Mouse (Mus musculus) gastrocnemius, adult 8-10 months (tissue): ENCODE results near the gene E2f2. TPM values are rescaled to one million over a fixed set of nuclear protein-coding genes. Genes with fewer than 3 reads are reported as not detected.

Experiments
- DNase-seq, 2 experiments: peaks; one replicate each; pipeline ENCODE4 v3.0.0; 2022; ENCODE audit warnings: low spot score in 2 of 2
- total RNA-seq, 4 experiments: library from RNA; stranded (reverse); gene quantifications; 2 replicates each; pipeline ENCODE4 v1.2.4; 2022

The E2f2 gene
- 1 to 10 TPM in 3 of 4 experiments, under 1 TPM in 1; 0.85 to 1.7 (median 1.5) TPM for total RNA-seq

DNA sequence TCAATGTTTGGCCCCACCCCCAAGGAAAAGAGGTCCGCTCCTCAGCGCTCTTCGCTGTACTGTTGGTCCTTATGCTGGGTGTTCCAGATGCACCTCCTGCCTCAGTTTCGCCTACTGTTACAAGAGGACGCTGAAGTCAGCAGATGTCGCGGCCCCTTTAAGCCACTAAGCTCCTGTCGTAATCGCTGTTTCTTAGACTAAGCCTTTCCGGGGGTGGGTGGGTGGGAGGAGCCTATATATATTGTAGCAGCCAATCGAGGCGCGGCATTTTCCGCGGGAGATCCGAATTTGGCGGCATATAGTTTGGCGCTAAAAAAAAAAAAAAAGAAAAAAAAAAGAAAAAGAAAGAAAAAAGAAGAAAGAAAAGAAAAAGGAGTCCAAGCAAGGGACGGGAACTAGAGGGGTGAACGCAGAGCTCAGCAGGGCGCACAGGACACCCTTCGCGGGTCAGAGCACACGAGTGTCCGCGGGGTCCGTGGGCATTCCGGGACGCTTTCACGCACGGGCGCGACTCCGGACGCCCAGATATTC is at the start of gene E2f2:
Gene E2f2 (plus strand): TSS at position 384 of the 531 bp plus-strand sequence.
- DNase-seq, result peak in 1 of 2 experiments; percentile 29

GRCm38 (mm10) chr4:136123111-136123791 is 48.9 kb upstream of the E2f2 start:
- no peak for DNase-seq

DNA sequence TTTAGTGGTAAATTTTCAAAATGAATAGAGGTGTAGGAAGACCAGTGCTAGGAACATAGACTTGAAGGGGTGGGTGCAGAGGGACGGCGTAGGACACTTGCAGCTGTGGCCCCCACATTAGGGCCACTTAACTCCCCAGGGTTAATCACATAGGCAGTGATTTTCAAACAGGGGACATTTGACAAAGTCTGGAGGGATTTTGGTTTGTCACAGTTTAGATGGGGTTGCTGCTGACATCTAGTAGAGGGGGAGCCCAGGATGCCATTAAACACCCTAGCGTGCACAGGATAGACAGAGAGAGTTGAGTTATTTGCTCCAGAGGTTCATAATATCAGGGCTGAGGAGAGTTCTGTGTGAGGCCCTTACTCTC is 48.4 kb upstream of the E2f2 start:
- no peak for DNase-seq

- DNase-seq, result no peak
These were observed 47.6 kb upstream of the E2f2 start for GRCm38 (mm10) chr4:136124581-136124980.

GRCm38 (mm10) chr4:136125458-136125857 is 46.7 kb upstream of the E2f2 start:
- no peak for DNase-seq

DNA sequence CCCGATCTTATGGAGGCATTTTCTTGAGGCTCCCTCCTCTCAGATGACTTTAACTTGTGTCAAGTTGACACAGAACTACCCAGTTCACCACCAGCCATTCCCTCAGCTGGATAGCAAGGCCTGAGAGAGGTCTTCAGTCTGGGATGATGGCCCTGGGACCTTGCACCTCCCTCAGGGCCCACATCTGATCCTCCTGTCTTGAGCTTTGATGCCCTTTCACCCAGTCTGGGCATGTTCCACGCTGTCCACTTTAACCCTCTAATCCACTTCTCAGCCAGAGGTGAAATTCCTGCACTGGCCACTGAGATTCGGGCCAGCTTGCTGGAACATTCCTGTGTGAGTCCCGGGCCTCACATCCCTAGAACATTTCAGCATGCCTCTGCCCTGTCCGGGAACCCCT is 46.2 kb upstream of the E2f2 start:
- DNase-seq, result no peak

DNA sequence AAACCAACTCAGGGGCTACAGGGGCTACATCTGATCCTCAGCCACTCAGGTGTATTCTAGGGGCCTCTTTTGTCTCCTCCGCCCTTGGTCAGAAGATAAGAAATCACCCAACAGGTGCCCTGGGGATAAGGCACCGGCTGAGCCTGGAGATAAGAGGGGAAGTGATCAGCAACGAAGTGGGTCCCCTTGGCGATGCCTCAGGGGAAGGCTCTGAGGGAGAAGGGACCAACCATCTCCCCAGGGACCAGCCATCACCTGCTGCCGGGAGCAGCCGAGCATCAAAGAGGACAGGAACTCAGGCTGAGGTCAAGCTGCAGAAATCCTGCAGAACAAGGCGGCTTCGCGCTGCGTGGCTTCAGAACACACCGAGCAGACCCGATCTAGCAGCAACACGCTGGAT is 44.5 kb upstream of the E2f2 start:
- DNase-seq, result no peak

- DNase-seq, result no peak
These were observed 42.4 kb upstream of the E2f2 start for GRCm38 (mm10) chr4:136129842-136130241.

DNA sequence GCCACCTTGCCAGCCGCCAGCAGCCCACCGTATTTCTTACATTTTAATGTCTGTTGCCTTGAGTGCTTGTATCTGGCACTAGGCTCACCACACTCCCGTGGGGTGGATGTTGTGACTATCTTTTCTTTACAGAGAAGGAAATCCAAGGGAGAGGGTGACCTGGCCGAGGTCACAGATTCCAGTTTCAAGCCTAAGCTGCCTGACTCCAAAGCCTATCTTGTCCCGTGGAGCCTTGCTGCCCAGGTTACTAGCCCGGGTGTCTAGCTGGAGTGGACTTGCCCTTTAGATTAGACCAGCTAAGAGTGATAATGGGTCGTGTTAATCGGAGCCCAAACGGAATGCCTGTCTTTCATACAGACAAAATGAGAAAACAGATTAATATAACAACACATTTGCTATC is 38.4 kb upstream of the E2f2 start:
- no peak for DNase-seq

DNA sequence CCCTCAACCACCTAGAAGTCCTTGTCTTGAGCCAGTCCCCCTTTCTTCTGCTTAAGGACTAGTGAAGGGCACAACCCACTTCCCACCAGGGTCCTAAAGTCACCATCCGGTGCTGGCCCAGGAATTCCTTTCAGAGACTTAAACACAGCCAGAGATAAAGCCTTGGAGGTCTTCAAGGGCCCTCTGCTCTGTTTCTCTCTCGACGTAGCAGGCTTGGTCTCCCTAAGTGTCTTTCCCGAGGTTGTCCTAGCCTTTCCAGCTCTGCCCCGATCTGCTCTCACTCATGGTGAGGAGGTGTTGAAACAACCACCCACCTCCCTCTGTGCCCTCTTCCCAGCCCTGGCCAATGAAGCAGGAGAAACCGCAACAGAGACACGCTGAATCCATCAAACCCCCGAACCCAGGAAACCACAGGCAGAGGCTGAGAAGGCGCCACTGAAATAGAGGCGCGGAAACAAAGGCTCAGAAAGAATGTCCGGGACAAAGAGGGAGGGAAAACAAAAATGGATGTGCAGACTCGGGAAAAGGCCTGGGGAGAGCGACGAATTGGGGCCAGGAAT is 37.7 kb upstream of the E2f2 start:
- no peak for DNase-seq

DNA sequence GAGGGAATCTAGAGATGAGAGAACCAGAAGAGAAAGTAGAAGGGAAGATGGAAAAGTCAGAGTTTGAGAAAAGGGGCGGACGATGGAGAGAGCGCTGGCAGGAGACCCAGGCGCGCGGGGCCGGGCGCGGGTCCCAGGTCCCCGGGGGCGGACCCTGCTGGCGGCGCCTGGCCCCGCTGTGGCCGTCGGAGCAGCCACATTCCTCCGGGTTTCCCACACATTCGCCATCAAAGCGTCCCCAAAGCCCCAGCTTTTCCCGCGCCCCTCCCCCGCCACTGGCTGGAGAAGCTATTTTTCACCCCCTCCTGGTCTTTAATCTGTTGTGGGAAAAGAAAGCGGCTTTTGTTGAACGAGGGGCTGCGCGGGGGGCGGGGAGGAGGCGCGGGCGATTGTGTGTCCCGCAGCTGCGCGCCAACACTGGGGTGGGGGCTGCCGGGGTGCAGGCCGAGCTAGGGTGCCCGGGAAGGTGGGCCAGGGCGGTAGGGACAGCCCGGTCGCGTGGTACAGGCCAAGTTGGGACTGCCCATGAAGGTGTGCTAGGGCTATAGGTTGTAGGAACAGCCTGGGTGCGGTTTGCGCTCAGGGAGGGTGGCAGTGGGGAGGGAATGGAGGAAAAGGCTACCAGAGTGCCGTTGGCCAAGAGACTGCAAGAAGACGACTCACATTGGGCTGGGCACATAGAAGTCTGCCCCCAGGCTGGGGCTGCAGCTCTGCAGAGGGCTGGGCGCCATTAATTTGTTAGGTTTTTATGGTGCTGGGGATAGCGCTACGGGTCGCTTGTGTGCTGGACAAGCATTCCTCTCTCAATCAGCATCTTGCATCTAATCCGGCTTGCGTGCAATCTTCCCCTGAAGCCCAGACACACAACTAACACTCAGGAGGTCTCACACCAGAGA is 37.0 kb upstream of the E2f2 start:
- peak in 1 of 2 experiments; percentile 34 for DNase-seq

DNA sequence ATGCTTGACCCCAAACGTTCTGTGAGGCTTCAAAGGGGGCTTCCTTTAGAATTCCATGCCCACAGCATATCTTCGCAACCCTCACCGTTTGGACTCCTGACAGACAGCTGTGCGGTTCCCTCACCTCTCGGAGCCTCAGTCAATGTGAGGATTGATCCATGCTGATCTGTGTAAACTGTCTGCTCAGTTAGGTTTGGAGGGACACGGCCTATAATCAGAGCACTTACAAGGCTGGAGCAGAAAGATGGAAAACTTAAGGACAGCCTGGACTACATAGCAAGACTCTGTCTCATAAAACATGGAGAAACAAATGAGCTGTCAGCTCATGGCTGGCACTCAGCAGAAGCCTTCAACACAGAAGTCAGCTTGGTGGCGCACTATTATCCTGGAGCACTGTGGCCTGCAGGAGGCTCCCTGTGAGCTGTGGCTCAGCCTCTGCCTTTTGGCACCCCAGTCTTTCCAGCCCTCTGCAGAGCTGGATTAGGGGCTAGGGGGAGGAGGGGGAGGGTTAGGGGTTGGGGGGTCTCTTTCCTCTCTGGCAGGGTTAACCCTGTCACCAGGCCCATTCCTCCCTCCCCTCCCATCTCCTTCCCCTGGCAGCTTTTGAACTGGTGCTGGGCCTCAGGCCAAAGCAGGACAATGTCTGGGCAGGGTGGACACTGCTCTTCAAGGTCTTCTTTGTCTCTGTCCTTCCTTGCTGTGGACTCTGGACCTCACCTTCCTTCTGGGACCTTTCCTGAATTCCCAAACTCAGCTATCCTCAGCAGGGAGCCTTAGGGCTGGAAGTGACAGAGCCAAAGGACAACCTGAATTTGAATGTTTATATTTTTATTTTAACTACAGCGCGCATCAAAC is 36.1 kb upstream of the E2f2 start:
- DNase-seq, result no peak

DNA sequence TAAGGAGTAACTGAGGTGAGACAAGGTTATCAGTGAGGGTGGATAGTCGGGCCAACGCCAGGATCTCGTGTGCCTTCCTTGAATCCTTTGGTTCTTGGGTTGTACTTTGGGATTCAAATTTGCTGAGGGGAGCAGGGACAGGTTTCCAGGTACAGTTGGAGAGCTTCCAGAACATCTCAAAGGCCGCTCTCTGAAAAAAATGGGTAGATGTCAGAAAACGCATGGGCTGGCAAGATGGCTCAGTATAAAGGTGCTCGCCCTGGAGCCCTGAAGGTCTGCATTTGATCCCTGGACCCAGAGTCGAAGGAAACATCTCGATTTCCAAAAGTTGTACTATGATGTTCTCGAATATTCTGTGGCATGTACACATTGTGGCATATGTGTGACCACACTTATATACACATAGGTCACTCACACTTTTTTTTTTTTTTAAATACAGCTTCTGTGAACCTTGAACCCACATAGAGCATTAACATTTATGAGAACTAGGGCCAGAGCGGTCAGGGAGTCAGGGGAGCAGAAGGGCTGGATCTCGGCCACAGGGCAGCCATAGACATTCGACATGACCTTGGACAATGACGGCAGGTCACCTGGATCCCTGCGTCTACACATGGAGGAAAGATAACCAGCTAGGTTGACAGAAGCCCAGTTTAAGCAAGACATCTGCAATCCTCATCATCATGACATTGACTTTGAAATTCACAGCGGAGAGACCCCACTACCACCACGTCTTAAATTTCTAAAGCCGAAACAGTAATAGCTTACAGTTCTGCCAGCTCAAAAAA is 32.7 kb upstream of the E2f2 start:
- no peak for DNase-seq

- peak; percentile 82 to 90 for DNase-seq
These were observed 31.6 kb upstream of the E2f2 start for GRCm38 (mm10) chr4:136140327-136141250.

- no peak for DNase-seq
These were observed 29.7 kb upstream of the E2f2 start for GRCm38 (mm10) chr4:136142267-136143192.

DNA sequence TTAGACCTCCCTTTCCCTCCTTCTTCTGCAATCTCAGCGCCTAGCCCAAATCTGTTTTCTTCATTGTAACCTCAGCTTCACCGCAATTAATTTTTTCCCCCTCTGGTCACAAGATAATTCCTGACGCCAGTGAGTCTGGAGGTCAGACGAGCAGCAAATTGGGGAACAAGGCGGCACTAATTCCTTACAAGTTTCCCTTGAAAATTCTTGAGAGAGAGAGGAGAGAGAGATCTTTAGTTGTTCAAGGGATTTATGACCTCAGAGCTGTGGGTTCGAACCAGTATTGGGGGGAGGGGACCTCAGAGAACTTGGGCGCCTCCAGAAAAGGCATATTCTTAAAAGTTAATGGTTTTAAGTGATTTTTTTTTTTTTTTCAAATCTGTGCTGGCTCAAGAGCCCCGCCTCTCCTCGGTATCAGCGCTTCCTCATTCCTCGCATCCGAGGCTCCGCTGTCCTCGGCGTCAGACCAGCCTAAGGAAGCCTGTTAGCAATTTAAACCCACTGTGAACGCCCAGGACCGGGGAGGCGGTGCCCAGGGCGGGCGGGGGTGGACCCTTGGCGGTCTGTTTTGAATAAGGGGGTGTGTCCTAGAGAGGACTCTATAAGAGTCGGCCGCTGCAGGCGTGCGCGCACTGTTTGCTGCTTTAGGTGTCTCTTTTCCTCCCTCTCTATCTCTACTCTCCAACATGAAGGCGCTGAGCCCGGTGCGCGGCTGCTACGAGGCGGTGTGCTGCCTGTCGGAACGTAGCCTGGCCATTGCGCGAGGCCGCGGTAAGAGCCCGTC is 28.8 kb upstream of the E2f2 start, which contains the start of gene Id3:
Gene Id3 (plus strand): TSS at position 305 of the 784 bp plus-strand sequence.
- peak; percentile 91 to 92 for DNase-seq
